Mouse (Mus musculus) neural tube, embryonic 10.5 days (tissue): ENCODE results near the gene Atf4.

Source experiments
- DNase-seq: peaks from one replicate; pipeline ENCODE4 v3.0.0-alpha.2; 2017; ENCODE audit warnings: low spot score; ENCODE audit errors: extremely low spot score

Gene Atf4

GRCm38 (mm10) chr15:80249672-80250071 is 5.3 kb upstream of the Atf4 start:
- no peak for DNase-seq

- DNase-seq, result no peak
Observed at GRCm38 (mm10) chr15:80250586-80250985, 4.4 kb upstream of the Atf4 start.

- no peak for DNase-seq
Observed at GRCm38 (mm10) chr15:80253530-80253929, 1.5 kb upstream of the Atf4 start.

- no peak for DNase-seq
Observed at GRCm38 (mm10) chr15:80254207-80254606, 777 bp upstream of the Atf4 start.

- DNase-seq, result peak; percentile 82
Observed at GRCm38 (mm10) chr15:80255646-80256121, 700 bp downstream of the Atf4 start.

- DNase-seq, result peak; percentile 28
Observed at GRCm38 (mm10) chr15:80256242-80256641, 1.3 kb downstream of the Atf4 start.

- no peak for DNase-seq
Observed at GRCm38 (mm10) chr15:80256656-80257601, 1.9 kb downstream of the Atf4 start.

- peak; percentile 18 for DNase-seq
Observed at GRCm38 (mm10) chr15:80257602-80258239, 2.7 kb downstream of the Atf4 start.

- DNase-seq, result peak; percentile 40
Observed at GRCm38 (mm10) chr15:80258240-80259170, 3.5 kb downstream of the Atf4 start.

- DNase-seq, result no peak
Observed at GRCm38 (mm10) chr15:80259406-80260045, 4.5 kb downstream of the Atf4 start.

- DNase-seq, result peak; percentile 86
Observed at GRCm38 (mm10) chr15:80260677-80261076, 5.7 kb downstream of the Atf4 start.

- DNase-seq, result no peak
Observed at GRCm38 (mm10) chr15:80261100-80261499, 6.1 kb downstream of the Atf4 start.

- peak; percentile 90 for DNase-seq
Observed at GRCm38 (mm10) chr15:80263610-80264575, 8.9 kb downstream of the Atf4 start, which contains the start of gene Rps19bp1. TSS of gene Rps19bp1 (minus strand) at chr15:80264315.

- DNase-seq, result peak; percentile 59
Observed at GRCm38 (mm10) chr15:80266281-80266680, 11.3 kb downstream of the Atf4 start.

GRCm38 (mm10) chr15:80271858-80272396 is 16.9 kb downstream of the Atf4 start:
- no peak for DNase-seq

GRCm38 (mm10) chr15:80277107-80277506 is 22.1 kb downstream of the Atf4 start:
- no peak for DNase-seq

- peak; percentile 81 for DNase-seq
Observed at GRCm38 (mm10) chr15:80277625-80278024, 22.6 kb downstream of the Atf4 start.

- DNase-seq, result no peak
Observed at GRCm38 (mm10) chr15:80278121-80278759, 23.3 kb downstream of the Atf4 start.

- no peak for DNase-seq
Observed at GRCm38 (mm10) chr15:80279053-80279452, 24.1 kb downstream of the Atf4 start.
